Mouse (Mus musculus) intestine, embryonic 16.5 days (tissue): ENCODE data around the gene Armc8. TPM values are rescaled to one million over a fixed set of nuclear protein-coding genes. Genes with fewer than 3 reads are reported as not detected.

Experiments
- ATAC-seq: fragments of 200-750 bp; cut with Nextera tagmentation; 2 replicates; pipeline ENCODE4 v1.8.0; 2017; ENCODE audit warnings: moderate TSS enrichment, moderate library complexity
- H3K27ac ChIP-seq: fragments of 300-500 bp; sonication (generic); 2 replicates; pipeline ENCODE4 v1.5.1; 2014; ENCODE audit warnings: mild to moderate bottlenecking, low read length
- H3K27me3 ChIP-seq: fragments of 300-500 bp; sonication (generic); replicated peaks from 2 replicates; pipeline ENCODE4 v1.6.1; 2014; ENCODE audit warnings: low read length, control low read depth, mixed read lengths; ENCODE audit not compliant: control insufficient read depth, insufficient read depth
- H3K36me3 ChIP-seq: fragments of 300-500 bp; sonication (generic); 2 replicates; pipeline ENCODE4 v1.6.1; 2014; ENCODE audit warnings: low read length, control low read depth; ENCODE audit not compliant: control insufficient read depth, insufficient read depth
- H3K4me1 ChIP-seq: fragments of 300-500 bp; sonication (generic); 2 replicates; pipeline ENCODE4 v1.6.1; 2014; ENCODE audit warnings: low read length, control low read depth, mixed read lengths; ENCODE audit not compliant: control insufficient read depth, insufficient read depth
- H3K4me2 ChIP-seq: fragments of 300-500 bp; sonication (generic); 2 replicates; pipeline ENCODE4 v1.6.1; 2014; ENCODE audit warnings: low read depth, low read length, control low read depth
- H3K4me3 ChIP-seq: fragments of 300-500 bp; sonication (generic); 2 replicates; pipeline ENCODE4 v1.5.1; 2014; ENCODE audit warnings: mild to moderate bottlenecking, low read length
- H3K9ac ChIP-seq: fragments of 300-500 bp; sonication (generic); 2 replicates; pipeline ENCODE4 v1.6.1; 2014; ENCODE audit warnings: low read depth, low read length
- H3K9me3 ChIP-seq: fragments of 300-500 bp; sonication (generic); 2 replicates; pipeline ENCODE4 v1.6.1; 2016; ENCODE audit warnings: low read length, control low read depth; ENCODE audit not compliant: control insufficient read depth
- WGBS: fragments of 180-500 bp; shearing (Covaris S2); extraction: QIAGEN DNeasy Blood & Tissue Kit; methylation state at CpG from one replicate; pipeline ENCODE4 v1.1.7; 2014; 5-methylcytosine and 5-hydroxymethylcytosine counted together
- polyA plus RNA-seq: library from polyadenylated mRNA; unstranded; fragments of >200 nt; fragmentation: Nextera tagmentation; extraction: Ambion mirVana; gene quantifications from 2 replicates; pipeline ENCODE4 v1.2.1, GENCODE M21; 2015

Gene Armc8
- polyA plus RNA-seq, 1 experiment from 2014 or later = 28.1 TPM

DNA sequence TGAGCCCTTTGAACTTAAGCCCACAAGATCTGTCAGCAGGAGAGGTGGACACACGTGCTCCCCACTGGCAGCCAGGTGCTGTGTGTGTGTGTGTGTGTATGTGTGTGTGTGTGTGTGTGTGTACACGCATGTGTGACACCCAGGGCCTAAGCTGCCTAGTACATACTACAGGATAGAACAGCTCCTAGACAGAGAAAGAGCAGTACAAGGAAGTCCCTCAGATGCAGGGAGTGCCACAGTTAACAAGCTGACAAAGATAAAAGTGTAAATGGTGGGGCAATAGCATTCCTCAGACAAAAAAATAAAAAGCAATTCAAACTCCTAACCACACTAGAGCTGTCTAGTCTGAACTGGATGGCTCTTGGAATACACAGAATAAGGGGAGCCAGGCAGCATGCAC lies 16.6 kb downstream of the Armc8 start:
- Histone ChIP-seq H3K27ac (no peak overlapping the region), H3K4me1 (peaks cover 5% of the 10 kb centered on the region; the same call in 1 of the 2 replicates), H3K27me3 (no peaks in the 10 kb centered on the region), H3K36me3 (no peaks in the 10 kb centered on the region), H3K9me3 (no peaks in the 10 kb centered on the region), H3K4me2 (no peak overlapping the region), H3K4me3 (no peak overlapping the region), H3K9ac (no peak overlapping the region)
- 65% methylated on average over 2 of the region's 2 CpGs for WGBS
- peak; percentile 95 for ATAC-seq

DNA sequence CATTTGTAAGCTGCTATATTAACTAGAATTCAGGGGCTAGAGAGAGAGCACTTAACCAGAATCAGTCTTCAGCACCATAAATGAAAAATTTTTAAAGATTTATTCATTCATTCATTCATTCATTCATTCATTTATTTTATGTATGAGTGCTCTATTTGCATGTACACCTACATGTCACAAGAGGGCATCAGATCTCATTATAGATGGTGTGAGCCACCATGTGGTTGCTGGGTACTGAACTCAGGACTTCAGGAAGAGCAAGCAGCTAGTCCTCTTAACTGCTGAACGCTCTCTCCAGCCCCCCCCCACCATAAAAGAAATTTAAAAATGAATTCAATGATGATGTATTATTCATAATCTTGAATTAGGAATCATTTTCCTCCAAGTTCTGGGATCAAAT lies 22.4 kb downstream of the Armc8 start:
- WGBS = 92% methylated on average over 1 of the region's 1 CpGs
- H3K9ac ChIP-seq = no peak overlapping the region
- no peaks in the 10 kb centered on the region for H3K9me3 ChIP-seq
- H3K4me1 ChIP-seq = no peaks in the 10 kb centered on the region
- no peaks in the 10 kb centered on the region for H3K36me3 ChIP-seq
- ATAC-seq = no peak
- no peak overlapping the region for H3K4me3 ChIP-seq
- no peak overlapping the region for H3K4me2 ChIP-seq
- no peak overlapping the region for H3K27ac ChIP-seq
- no peaks in the 10 kb centered on the region for H3K27me3 ChIP-seq

DNA sequence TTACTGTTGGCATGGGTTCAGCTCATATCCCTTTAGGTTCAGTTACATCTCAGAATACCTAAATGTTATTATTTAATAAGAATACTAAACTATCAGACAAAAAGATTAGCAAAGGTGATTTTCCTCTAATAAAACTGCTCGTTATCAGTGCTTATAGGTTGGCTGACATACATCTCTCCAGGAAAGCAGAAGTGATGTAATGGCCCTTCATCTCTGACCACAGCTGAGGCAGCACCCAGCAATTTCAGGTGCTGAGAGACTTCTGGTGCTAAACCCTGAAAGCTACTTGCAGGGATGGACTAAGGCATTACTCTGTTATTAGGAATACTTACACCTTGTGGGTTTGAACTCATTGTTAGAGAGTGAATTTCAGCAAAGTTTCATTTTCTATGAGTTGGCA lies 36.8 kb downstream of the Armc8 start:
- Histone ChIP-seq H3K4me1 (no peaks in the 10 kb centered on the region), H3K36me3 (0 out of 2 replicates have a peak, but pooled peaks cover 5% of the 10 kb centered on the region), H3K4me3 (no peak overlapping the region), H3K27me3 (no peaks in the 10 kb centered on the region), H3K4me2 (no peak overlapping the region), H3K9ac (no peak overlapping the region), H3K9me3 (no peaks in the 10 kb centered on the region), H3K27ac (no peak overlapping the region)
- ATAC-seq = no peak
- WGBS = 85% methylated on average over 1 of the region's 1 CpGs

DNA sequence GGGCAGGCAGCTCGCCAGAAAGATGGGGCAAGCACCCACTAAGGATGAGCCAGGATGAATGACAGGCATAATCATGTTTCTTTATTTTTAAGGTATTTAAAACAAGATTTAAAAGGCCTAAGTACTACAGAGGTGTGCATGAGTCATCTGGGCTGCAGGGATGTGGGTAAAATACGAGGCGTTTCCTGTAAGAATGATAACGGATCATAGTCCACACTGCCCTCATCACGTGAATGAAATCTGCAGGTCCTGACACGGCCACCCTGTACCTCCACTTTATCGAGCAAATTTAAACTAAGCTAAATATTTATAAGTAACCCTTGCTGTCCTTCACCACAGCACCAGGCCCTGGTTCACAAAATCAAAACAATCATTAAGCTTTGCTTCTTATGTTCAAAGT lies 62.8 kb downstream of the Armc8 start:
- Histone ChIP-seq H3K4me3 (no peak overlapping the region), H3K4me2 (no peak overlapping the region), H3K9ac (no peak overlapping the region), H3K36me3 (no peaks in the 10 kb centered on the region), H3K27me3 (no peaks in the 10 kb centered on the region), H3K4me1 (no peaks in the 10 kb centered on the region; the same call in 1 of the 2 replicates), H3K27ac (no peak overlapping the region), H3K9me3 (no peaks in the 10 kb centered on the region)
- WGBS = 37% methylated on average over 7 of the region's 7 CpGs
- ATAC-seq = peak; percentile 92

DNA sequence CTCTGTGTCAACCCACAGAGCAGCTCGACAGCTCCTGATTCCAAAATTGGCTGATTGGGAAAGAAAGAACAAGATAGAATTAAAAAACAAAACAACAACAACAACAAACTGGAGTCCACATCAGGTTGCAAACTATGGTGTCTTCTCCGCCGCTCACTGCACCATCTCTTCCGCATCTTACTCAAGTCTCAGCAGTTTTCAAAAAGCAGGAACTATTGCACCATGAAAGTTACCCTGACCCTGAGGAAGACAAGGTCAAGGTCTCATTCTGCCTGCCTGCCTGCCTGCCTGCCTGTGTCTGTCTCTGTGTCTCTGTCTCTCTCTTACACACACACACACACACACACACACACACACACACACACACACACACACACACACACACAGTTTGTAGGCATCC lies 69.4 kb downstream of the Armc8 start:
- WGBS = 91% methylated on average over 4 of the region's 4 CpGs
- no peak overlapping the region for H3K4me2 ChIP-seq
- no peaks in the 10 kb centered on the region for H3K9me3 ChIP-seq

DNA sequence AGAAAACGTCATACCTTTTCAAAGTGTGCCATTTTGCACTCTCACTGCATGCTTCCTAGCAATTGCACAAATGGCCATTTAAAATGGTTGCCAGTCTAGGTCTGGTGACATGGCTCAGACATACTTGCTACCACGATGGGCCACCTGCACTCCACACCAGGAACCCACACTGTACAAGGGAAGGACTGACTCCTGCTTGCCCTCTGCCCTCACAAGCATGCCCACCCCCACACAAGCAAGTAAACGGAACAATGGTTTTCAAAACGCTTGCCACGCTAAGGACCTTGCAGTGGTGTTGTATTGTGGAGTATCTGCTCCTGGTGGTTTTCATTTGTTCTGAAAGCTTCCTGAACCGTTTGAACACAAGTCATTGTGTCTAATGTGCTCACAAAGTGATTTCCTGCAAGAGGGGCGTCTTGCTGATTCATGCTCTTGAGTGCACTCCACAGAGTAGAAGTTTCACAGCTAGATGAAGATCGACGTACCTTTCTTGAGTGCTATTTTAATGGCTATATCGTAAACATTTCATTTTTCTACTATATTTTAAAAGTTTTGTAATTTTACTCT lies 76.0 kb downstream of the Armc8 start:
- 84% methylated on average over 10 of the region's 10 CpGs for WGBS
- no peak for ATAC-seq

More for the DNA sequence above, 69.4 kb downstream of the Armc8 start:
- H3K36me3 ChIP-seq = 0 out of 2 replicates have a peak, but pooled peaks cover 5% of the 10 kb centered on the region
- no peaks in the 10 kb centered on the region for H3K27me3 ChIP-seq
- no peak overlapping the region for H3K4me3 ChIP-seq
- no peak overlapping the region for H3K9ac ChIP-seq
- no peaks in the 10 kb centered on the region for H3K4me1 ChIP-seq
- H3K27ac ChIP-seq = no peak overlapping the region
- ATAC-seq = no peak

DNA sequence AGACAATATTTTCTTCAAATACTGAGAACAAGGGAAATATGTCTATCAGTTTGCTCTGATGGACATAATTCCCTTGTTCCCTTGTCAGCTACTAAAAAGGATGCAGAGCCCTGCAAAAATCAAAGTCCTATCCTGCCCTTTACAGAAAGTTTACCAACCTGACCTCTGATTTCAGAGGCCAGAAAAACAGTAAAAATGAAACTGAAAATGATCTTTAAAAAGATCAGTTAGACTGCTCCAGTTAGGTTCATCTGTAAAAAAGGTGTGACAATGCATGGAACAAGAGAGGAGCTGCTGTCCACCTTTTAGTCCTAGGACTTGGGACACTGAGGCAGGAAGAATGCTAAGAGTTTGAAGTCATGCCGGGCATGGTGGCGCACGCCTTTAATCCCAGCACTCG lies 77.6 kb downstream of the Armc8 start:
- Histone ChIP-seq H3K27me3 (no peaks in the 10 kb centered on the region), H3K9me3 (no peaks in the 10 kb centered on the region), H3K36me3 (0 out of 2 replicates have a peak, but pooled peaks cover 6% of the 10 kb centered on the region), H3K4me3 (no peak overlapping the region), H3K27ac (no peak overlapping the region), H3K9ac (no peak overlapping the region), H3K4me2 (no peak overlapping the region), H3K4me1 (no peaks in the 10 kb centered on the region)
- ATAC-seq = no peak
- WGBS = 94% methylated on average over 4 of the region's 4 CpGs

More for the DNA sequence above, 76.0 kb downstream of the Armc8 start:
- Histone ChIP-seq H3K27ac (no peak overlapping the region), H3K27me3 (no peaks in the 10 kb centered on the region), H3K4me3 (no peak overlapping the region), H3K4me1 (no peaks in the 10 kb centered on the region), H3K9ac (no peak overlapping the region), H3K4me2 (no peak overlapping the region), H3K36me3 (0 out of 2 replicates have a peak, but pooled peaks cover 7% of the 10 kb centered on the region), H3K9me3 (no peaks in the 10 kb centered on the region)

DNA sequence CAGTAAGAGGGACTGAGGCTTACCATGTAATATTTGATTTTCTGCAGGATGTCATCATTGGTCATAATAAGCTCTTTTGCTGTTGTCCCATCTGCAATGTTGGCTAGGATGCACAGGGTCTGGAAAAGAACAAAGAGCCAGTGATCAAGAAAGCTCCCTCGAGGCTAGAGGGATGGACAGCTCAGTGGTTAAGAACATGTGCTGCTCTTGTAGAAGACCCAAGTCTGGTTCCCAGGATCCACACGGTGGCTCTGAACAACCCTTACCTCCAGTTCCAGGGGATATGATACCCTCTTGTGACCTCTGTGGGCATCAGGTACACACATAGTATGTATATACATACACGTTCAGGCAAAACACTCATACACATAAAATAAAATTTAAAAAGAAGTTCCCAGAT lies 80.9 kb downstream of the Armc8 start:
- no peak overlapping the region for H3K27ac ChIP-seq
- 84% methylated on average over 3 of the region's 3 CpGs for WGBS
- H3K27me3 ChIP-seq = no peaks in the 10 kb centered on the region
- ATAC-seq = no peak
- H3K4me1 ChIP-seq = no peaks in the 10 kb centered on the region
- no peak overlapping the region for H3K9ac ChIP-seq
- 0 out of 2 replicates have a peak, but pooled peaks cover 2% of the 10 kb centered on the region for H3K36me3 ChIP-seq
- H3K4me3 ChIP-seq = no peak overlapping the region
- no peak overlapping the region for H3K4me2 ChIP-seq
- H3K9me3 ChIP-seq = no peaks in the 10 kb centered on the region

DNA sequence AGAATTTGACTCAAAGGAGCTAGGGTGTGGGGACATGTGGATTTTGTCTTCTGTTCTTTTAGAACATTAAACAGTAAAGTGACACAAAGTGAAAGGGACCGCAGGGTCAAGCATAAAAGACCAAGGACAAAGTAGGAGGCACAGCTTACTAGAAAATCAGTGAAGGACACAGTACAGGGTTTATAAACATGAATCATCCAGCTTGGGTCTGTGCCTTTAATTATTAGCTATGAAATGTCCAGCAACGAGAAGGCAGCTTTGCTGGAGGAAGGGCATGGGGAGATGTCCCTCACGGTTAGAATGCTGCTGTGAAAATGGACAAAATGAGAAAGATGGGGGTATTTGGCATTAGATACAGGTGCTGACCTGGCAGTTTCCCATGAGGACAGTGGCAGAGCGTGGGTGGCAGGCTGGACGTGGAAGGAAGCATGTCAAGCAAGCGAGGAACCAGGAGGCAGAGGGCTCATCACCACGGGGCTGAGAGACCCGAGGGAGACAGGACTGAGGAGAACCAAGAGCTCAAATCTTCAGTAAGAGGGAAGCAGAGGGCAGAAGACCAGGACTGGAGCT lies 81.5 kb downstream of the Armc8 start:
- H3K36me3 ChIP-seq = 0 out of 2 replicates have a peak, but pooled peaks cover 2% of the 10 kb centered on the region
- H3K27me3 ChIP-seq = no peaks in the 10 kb centered on the region
- no peak overlapping the region for H3K4me3 ChIP-seq
- no peaks in the 10 kb centered on the region for H3K4me1 ChIP-seq
- no peak overlapping the region for H3K4me2 ChIP-seq
- H3K9me3 ChIP-seq = no peaks in the 10 kb centered on the region
- WGBS = 93% methylated on average over 8 of the region's 8 CpGs
- ATAC-seq = no peak
- no peak overlapping the region for H3K27ac ChIP-seq
- H3K9ac ChIP-seq = no peak overlapping the region
